Mouse (Mus musculus): ENCODE data around the gene Agxt2. TPM values are rescaled to one million over a fixed set of nuclear protein-coding genes. Genes with fewer than 3 reads are reported as not detected.
A peak's percentile ranks its signal among the peaks of the same experiment; 100 is the strongest.

Agxt2 gene
- polyA plus RNA-seq, 1 experiment from 2014 or later = not detected

GRCm38 (mm10) chr15:10366331-10366730 lies 8.0 kb downstream of the Agxt2 start:
- Histone ChIP-seq H3K27ac (ENCODE audit: low read depth, low read length) (no peak overlapping the region), H3K9ac (ENCODE audit: low read length) (no peak overlapping the region), H3K4me3 (ENCODE audit: low read depth, low read length) (no peak overlapping the region), H3K27me3 (ENCODE audit: control insufficient read depth, insufficient read depth, low read length) (no peaks in the 10 kb centered on the region), H3K36me3 (ENCODE audit: control insufficient read depth, insufficient read depth, low read length) (no peaks in the 10 kb centered on the region), H3K9me3 (ENCODE audit: control insufficient read depth, low read length) (no peaks in the 10 kb centered on the region), H3K4me2 (ENCODE audit: low read depth) (no peak overlapping the region), H3K4me1 (ENCODE audit: control insufficient read depth, insufficient read depth, low read length) (no peaks in the 10 kb centered on the region)
- DNase-seq (ENCODE audit: low spot score) (no peak), ATAC-seq (ENCODE audit: insufficient read depth, low FRiP score, low TSS enrichment) (no peak)
- 85% methylated on average over 2 of the region's 2 CpGs for WGBS

- 77% methylated on average over 3 of the region's 3 CpGs for WGBS
- H3K4me1 ChIP-seq (ENCODE audit: control insufficient read depth, insufficient read depth, low read length) = no peaks in the 10 kb centered on the region
- no peak for ATAC-seq (ENCODE audit: insufficient read depth, low FRiP score, low TSS enrichment)
- no peak overlapping the region for H3K27ac ChIP-seq (ENCODE audit: low read depth, low read length)
- no peak overlapping the region for H3K4me2 ChIP-seq (ENCODE audit: low read depth)
- DNase-seq (ENCODE audit: low spot score) = no peak
- no peaks in the 10 kb centered on the region for H3K9me3 ChIP-seq (ENCODE audit: control insufficient read depth, low read length)
- H3K27me3 ChIP-seq (ENCODE audit: control insufficient read depth, insufficient read depth, low read length) = no peaks in the 10 kb centered on the region
- no peak overlapping the region for H3K4me3 ChIP-seq (ENCODE audit: low read depth, low read length)
- no peak overlapping the region for H3K9ac ChIP-seq (ENCODE audit: low read length)
- no peaks in the 10 kb centered on the region for H3K36me3 ChIP-seq (ENCODE audit: control insufficient read depth, insufficient read depth, low read length)
Measured at GRCm38 (mm10) chr15:10375404-10375803, 17.1 kb downstream of the Agxt2 start.

GRCm38 (mm10) chr15:10378338-10378959 lies 20.1 kb downstream of the Agxt2 start:
- Histone ChIP-seq H3K27me3 (ENCODE audit: control insufficient read depth, insufficient read depth, low read length) (no peaks in the 10 kb centered on the region), H3K4me1 (ENCODE audit: control insufficient read depth, insufficient read depth, low read length) (no peaks in the 10 kb centered on the region), H3K4me3 (ENCODE audit: low read depth, low read length) (no peak overlapping the region), H3K27ac (ENCODE audit: low read depth, low read length) (no peak overlapping the region), H3K9me3 (ENCODE audit: control insufficient read depth, low read length) (no peaks in the 10 kb centered on the region), H3K9ac (ENCODE audit: low read length) (no peak overlapping the region), H3K4me2 (ENCODE audit: low read depth) (no peak overlapping the region), H3K36me3 (ENCODE audit: control insufficient read depth, insufficient read depth, low read length) (no peaks in the 10 kb centered on the region)
- 88% methylated on average over 4 of the region's 4 CpGs for WGBS
- DNase-seq (ENCODE audit: low spot score) (no peak), ATAC-seq (ENCODE audit: insufficient read depth, low FRiP score, low TSS enrichment) (no peak)

- 91% methylated on average over 3 of the region's 3 CpGs for WGBS
- Histone ChIP-seq H3K36me3 (ENCODE audit: control insufficient read depth, insufficient read depth, low read length) (no peaks in the 10 kb centered on the region), H3K27ac (ENCODE audit: low read depth, low read length) (no peak overlapping the region), H3K4me2 (ENCODE audit: low read depth) (no peak overlapping the region), H3K4me1 (ENCODE audit: control insufficient read depth, insufficient read depth, low read length) (no peaks in the 10 kb centered on the region), H3K9me3 (ENCODE audit: control insufficient read depth, low read length) (no peaks in the 10 kb centered on the region), H3K9ac (ENCODE audit: low read length) (no peak overlapping the region), H3K27me3 (ENCODE audit: control insufficient read depth, insufficient read depth, low read length) (no peaks in the 10 kb centered on the region), H3K4me3 (ENCODE audit: low read depth, low read length) (no peak overlapping the region)
- DNase-seq (ENCODE audit: low spot score) = no peak
- ATAC-seq (ENCODE audit: insufficient read depth, low FRiP score, low TSS enrichment) = no peak
Measured at GRCm38 (mm10) chr15:10379757-10380458, 21.6 kb downstream of the Agxt2 start.

GRCm38 (mm10) chr15:10387263-10387662 lies 28.9 kb downstream of the Agxt2 start:
- no peak for DNase-seq (ENCODE audit: low spot score)
- no peak overlapping the region for H3K4me2 ChIP-seq (ENCODE audit: low read depth)
- 77% methylated on average over 2 of the region's 2 CpGs for WGBS
- H3K36me3 ChIP-seq (ENCODE audit: control insufficient read depth, insufficient read depth, low read length) = no peaks in the 10 kb centered on the region
- no peaks in the 10 kb centered on the region for H3K9me3 ChIP-seq (ENCODE audit: control insufficient read depth, low read length)
- no peaks in the 10 kb centered on the region for H3K4me1 ChIP-seq (ENCODE audit: control insufficient read depth, insufficient read depth, low read length)
- no peak for ATAC-seq (ENCODE audit: insufficient read depth, low FRiP score, low TSS enrichment)
- no peaks in the 10 kb centered on the region for H3K27me3 ChIP-seq (ENCODE audit: control insufficient read depth, insufficient read depth, low read length)
- H3K27ac ChIP-seq (ENCODE audit: low read depth, low read length) = no peak overlapping the region
- H3K4me3 ChIP-seq (ENCODE audit: low read depth, low read length) = no peak overlapping the region
- H3K9ac ChIP-seq (ENCODE audit: low read length) = no peak overlapping the region

- Histone ChIP-seq H3K4me1 (ENCODE audit: control insufficient read depth, insufficient read depth, low read length) (no peaks in the 10 kb centered on the region), H3K9ac (ENCODE audit: low read length) (no peak overlapping the region), H3K9me3 (ENCODE audit: control insufficient read depth, low read length) (no peaks in the 10 kb centered on the region), H3K27me3 (ENCODE audit: control insufficient read depth, insufficient read depth, low read length) (no peaks in the 10 kb centered on the region), H3K4me3 (ENCODE audit: low read depth, low read length) (no peak overlapping the region), H3K4me2 (ENCODE audit: low read depth) (no peak overlapping the region), H3K27ac (ENCODE audit: low read depth, low read length) (no peak overlapping the region), H3K36me3 (ENCODE audit: control insufficient read depth, insufficient read depth, low read length) (no peaks in the 10 kb centered on the region)
- ATAC-seq (ENCODE audit: insufficient read depth, low FRiP score, low TSS enrichment) = no peak
- 80% methylated on average over 2 of the region's 2 CpGs for WGBS
- DNase-seq (ENCODE audit: low spot score) = no peak
Measured at GRCm38 (mm10) chr15:10399795-10400194, 41.5 kb downstream of the Agxt2 start.

GRCm38 (mm10) chr15:10400415-10400814 lies 42.1 kb downstream of the Agxt2 start:
- Histone ChIP-seq H3K36me3 (ENCODE audit: control insufficient read depth, insufficient read depth, low read length) (no peaks in the 10 kb centered on the region), H3K27ac (ENCODE audit: low read depth, low read length) (no peak overlapping the region), H3K9ac (ENCODE audit: low read length) (no peak overlapping the region), H3K27me3 (ENCODE audit: control insufficient read depth, insufficient read depth, low read length) (no peaks in the 10 kb centered on the region), H3K4me3 (ENCODE audit: low read depth, low read length) (no peak overlapping the region), H3K4me1 (ENCODE audit: control insufficient read depth, insufficient read depth, low read length) (no peaks in the 10 kb centered on the region), H3K9me3 (ENCODE audit: control insufficient read depth, low read length) (no peaks in the 10 kb centered on the region), H3K4me2 (ENCODE audit: low read depth) (no peak overlapping the region)
- peak; percentile 41; the same call in 1 of the 2 replicates for ATAC-seq (ENCODE audit: insufficient read depth, low FRiP score, low TSS enrichment)
- WGBS = 62% methylated on average over 3 of the region's 3 CpGs
- no peak for DNase-seq (ENCODE audit: low spot score)

GRCm38 (mm10) chr15:10409842-10410241 lies 51.5 kb downstream of the Agxt2 start:
- no peaks in the 10 kb centered on the region for H3K27me3 ChIP-seq (ENCODE audit: control insufficient read depth, insufficient read depth, low read length)
- no peak overlapping the region for H3K27ac ChIP-seq (ENCODE audit: low read depth, low read length)
- no peak overlapping the region for H3K9ac ChIP-seq (ENCODE audit: low read length)
- no peaks in the 10 kb centered on the region for H3K4me1 ChIP-seq (ENCODE audit: control insufficient read depth, insufficient read depth, low read length)
- H3K36me3 ChIP-seq (ENCODE audit: control insufficient read depth, insufficient read depth, low read length) = no peaks in the 10 kb centered on the region
- no peak overlapping the region for H3K4me3 ChIP-seq (ENCODE audit: low read depth, low read length)
- H3K9me3 ChIP-seq (ENCODE audit: control insufficient read depth, low read length) = no peaks in the 10 kb centered on the region
- DNase-seq (ENCODE audit: low spot score) (no peak), ATAC-seq (ENCODE audit: insufficient read depth, low FRiP score, low TSS enrichment) (no peak)
- WGBS = 91% methylated on average over 3 of the region's 3 CpGs
- H3K4me2 ChIP-seq (ENCODE audit: low read depth) = no peak overlapping the region

GRCm38 (mm10) chr15:10410881-10411280 lies 52.5 kb downstream of the Agxt2 start:
- DNase-seq (ENCODE audit: low spot score) (no peak), ATAC-seq (ENCODE audit: insufficient read depth, low FRiP score, low TSS enrichment) (no peak)
- no peaks in the 10 kb centered on the region for H3K9me3 ChIP-seq (ENCODE audit: control insufficient read depth, low read length)
- H3K4me3 ChIP-seq (ENCODE audit: low read depth, low read length) = no peak overlapping the region
- no peak overlapping the region for H3K4me2 ChIP-seq (ENCODE audit: low read depth)
- H3K36me3 ChIP-seq (ENCODE audit: control insufficient read depth, insufficient read depth, low read length) = no peaks in the 10 kb centered on the region
- WGBS = 90% methylated on average over 2 of the region's 2 CpGs
- no peak overlapping the region for H3K27ac ChIP-seq (ENCODE audit: low read depth, low read length)
- no peaks in the 10 kb centered on the region for H3K4me1 ChIP-seq (ENCODE audit: control insufficient read depth, insufficient read depth, low read length)
- H3K27me3 ChIP-seq (ENCODE audit: control insufficient read depth, insufficient read depth, low read length) = no peaks in the 10 kb centered on the region
- no peak overlapping the region for H3K9ac ChIP-seq (ENCODE audit: low read length)

All from neural tube, embryonic 11.5 days (tissue).